Mouse (Mus musculus): ENCODE results near the gene Timp3.

The Timp3 gene

DNA sequence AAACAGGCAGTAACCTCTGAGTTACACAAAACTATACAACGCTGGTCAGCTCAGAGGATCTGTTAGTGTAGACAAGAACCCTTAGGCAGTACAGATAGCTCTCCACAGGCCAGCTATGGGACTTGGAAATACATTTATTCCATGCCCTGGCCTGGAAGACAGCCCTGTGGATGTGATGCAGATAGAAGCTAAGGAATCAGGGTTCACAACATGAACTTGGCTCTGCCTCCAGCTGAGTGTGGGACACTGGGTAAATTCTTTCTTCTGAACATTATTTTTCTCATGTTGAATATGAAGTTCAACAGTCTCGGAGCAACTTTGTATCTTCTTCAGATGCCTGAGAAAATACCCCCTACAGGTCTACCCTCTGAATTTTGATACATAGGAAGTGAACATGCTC lies 2.9 kb upstream of the Timp3 start:
- no peak for DNase-seq (ENCODE audit: low read depth)

DNA sequence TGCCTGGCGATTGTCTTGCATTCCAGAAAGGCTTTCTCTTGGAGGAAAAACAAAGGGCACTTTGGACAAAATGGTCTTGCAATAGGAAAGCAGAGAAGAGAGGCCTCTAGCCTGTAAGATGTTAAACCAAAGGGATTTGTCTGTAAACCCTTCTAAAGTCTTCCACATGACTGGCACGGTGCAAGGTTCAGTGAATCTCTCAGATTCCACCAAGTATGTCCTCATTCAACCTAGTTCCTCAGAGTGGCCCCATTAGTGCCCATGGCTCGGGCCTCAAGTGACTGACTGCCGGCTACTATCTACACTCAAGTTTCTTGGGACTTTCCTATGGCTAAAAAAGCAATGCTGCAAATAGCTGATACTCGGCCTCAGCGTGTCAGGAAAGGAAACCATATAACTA lies 1.8 kb upstream of the Timp3 start:
- DNase-seq (ENCODE audit: low read depth), result no peak

DNA sequence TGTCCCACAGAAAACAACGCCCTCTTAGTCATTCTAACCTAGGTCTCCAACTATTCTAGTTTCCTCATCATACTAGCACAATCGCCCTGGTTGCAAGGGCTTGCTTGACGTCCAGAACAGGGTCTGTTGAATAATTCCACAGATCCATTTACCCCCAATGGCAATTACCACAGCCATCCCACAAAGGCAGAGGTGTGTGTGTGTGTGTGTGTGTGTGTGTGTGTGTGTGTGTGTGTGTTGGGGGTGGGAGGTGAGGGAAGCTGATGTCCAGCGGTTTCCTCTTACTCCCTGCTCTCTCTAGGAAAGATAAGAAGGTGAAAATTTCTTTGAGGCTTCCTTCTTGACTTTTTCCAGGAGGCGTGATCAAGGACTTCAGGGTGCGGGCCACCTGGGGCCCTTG lies 377 bp upstream of the Timp3 start:
- no peak for DNase-seq (ENCODE audit: low read depth)

DNA sequence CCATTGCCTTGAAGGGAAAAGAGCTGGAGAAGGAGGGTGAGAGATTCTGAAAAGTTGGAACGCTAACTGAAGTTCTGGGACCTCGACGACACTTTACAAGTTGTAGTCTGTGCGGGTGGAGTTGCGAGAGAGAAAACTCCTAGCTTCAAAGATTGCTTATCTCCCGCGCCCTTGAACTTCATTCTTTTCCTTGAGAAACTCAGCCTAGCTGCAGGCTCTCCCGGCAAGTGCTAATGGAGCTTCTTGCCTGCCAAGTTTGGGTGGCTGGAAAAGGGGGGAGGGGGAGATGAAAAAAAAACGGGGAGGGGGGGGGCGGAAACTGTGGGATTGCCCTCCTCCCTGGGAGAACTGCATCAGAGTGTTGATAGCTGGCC lies 932 bp downstream of the Timp3 start:
- DNase-seq (ENCODE audit: low read depth), result no peak

DNA sequence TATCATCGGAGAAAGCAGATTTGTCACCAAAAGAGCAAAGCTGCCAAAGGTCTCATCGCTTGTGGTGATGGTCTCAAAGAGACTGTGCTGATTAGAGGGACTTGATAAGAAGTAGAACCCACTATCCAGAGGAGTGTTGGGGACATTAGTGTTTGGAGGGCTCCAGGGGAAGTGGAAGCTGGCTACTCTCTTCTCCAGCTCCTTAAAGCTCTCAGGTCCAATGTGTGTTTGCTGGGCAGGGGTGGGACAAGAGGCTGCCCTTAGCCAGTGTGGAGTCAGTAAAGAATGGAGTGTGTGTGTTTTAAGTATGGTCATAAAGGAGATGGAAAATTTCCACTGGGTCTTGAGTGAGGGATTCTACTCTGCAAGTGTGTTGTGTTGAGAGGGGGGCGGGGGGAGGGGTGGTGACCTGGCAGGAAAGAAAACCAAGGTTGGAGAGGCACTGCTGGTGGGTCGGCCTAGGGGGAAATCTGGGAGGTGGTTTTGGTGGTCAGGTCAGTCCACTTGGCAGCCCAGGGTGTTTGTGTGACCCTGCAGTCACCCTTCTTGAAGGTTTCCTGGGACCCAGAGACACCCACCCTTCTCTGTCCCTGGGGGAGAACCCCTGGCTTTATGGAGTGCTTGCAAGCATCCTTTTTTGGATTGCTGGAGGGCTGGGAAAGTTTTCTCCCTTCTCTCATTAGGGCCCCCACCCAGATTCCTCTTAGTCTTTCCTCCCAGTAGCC lies 1.6 kb downstream of the Timp3 start:
- DNase-seq (ENCODE audit: low read depth), result no peak

DNA sequence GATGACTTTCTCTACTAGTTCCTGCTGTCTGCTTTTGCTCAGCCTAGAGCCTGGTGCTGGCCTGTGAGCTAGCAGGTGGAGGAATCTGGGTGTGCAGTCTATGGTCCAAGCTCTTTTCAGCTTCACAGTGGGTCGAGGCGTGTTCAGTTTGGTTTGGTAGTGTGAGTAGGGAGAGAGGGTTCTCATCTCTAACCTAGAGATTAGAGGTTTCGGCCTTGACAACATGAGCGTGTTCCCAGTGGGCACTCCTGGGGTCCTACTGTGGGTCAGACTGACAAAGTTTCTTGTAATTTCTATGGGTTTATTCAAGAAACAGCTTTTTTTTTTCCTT lies 2.1 kb downstream of the Timp3 start:
- DNase-seq (ENCODE audit: low read depth), result no peak

DNA sequence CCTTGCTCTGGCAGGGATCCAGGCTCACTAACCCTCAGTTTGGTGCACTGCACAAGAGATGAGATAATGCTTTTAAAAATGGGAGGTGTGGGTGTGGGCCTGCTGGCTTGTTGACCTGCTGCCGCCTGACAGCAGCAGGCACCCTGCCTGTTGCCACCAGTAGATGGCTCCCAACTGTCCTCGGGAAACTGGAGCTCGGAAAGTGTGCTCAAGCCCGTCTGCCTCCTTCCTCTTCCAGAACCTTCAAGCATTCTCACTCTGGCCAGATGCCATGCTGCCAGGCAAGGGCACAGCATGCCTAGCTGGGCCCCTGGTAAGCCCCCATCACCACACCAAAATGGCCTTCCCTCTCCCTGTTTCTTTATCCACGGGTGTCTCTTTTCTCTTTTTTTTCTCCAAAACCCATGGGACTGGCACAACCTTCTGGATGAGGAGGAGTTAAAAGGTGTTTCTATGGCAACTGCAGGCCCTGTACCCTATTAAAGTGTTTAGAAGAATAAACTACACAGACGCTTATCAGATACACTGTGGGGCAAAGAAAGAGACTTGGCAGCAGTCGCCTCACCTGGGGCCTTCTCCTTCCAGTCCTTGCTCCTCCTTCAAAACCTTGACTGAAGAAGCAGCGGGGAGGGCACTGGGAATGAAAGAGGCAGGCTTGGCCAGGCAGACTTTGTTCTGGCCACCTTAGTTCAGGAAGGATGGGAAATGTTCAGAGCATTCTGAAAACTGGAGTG lies 2.8 kb downstream of the Timp3 start:
- no peak for DNase-seq (ENCODE audit: low read depth)

DNA sequence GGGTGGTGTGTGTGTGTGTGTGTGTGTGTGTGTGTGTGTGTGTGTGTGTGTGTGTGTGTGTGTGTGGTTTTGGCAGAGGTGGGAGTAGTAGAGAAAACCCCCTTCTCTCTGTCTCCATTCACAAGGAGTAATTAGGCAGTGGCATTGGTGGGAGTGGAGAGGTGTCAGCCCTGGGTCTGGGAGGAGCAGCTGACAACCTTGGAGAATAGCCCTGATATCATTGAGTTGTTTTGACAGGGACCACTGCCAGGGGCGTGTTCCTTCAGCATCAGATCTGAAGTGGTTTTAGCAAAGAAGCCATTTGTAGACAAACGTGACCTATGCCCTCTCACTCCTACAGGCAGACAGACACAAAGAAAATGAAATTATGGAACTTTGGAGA lies 3.3 kb downstream of the Timp3 start:
- no peak for DNase-seq (ENCODE audit: low read depth)

DNA sequence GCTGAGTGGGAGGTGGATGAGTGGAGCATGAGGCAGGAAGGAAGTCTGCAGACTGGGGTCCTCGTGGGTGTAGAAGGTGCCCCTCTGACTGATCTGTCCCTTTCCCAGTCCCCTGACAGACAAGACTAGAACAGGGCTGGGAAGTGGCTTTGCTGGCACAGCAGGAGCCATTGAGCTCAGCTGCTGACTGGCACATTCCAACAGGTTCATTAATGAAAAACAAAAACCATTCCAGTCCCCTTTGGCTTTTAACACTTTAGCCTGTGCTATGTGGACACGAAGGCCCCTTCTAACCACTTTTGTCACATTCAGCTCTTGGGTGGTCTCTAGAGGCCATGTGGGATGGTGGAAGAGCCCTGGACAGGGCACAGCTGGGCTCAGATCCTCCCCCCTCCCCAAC lies 4.4 kb downstream of the Timp3 start:
- no peak for DNase-seq (ENCODE audit: low read depth)

DNA sequence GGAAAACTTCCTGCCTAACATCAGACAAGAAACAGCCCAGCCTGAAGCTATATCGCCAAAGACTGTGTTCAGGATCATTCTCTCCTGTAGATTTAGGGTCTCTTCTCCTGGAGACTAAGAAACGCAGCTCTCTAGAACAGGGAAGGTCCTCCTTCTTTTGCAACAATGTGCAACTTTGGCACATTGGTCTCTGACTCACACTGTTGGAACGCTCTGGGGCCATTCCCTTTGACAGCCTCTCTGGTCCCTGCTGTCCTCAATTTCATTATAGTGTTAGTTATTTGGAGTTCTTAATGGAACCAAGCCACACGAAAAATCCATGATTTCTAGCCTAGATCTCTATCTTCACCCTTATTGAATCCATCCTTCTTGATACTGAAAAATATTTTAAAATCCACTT lies 7.1 kb downstream of the Timp3 start:
- DNase-seq (ENCODE audit: low read depth), result no peak

DNA sequence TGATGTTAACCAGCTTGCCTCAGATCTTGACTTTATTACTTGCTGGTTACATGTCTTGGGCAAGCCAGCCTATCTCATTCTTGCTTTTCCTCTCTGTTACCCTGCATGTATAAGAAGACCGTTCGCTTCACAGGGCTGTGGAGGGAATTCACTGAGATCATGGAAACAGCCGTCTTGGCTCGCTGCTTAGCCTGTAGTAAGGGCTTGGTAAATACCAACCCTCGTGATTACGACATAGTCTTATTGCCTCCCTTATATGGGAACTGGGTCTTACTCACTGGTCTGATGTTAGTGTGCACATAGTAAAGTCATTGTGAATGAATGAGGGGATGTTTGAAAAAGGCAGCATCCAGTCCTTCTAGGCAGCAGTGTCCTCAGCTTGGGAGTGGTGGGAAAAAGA lies 10.4 kb downstream of the Timp3 start:
- peak; percentile 88 for DNase-seq (ENCODE audit: low read depth)

DNA sequence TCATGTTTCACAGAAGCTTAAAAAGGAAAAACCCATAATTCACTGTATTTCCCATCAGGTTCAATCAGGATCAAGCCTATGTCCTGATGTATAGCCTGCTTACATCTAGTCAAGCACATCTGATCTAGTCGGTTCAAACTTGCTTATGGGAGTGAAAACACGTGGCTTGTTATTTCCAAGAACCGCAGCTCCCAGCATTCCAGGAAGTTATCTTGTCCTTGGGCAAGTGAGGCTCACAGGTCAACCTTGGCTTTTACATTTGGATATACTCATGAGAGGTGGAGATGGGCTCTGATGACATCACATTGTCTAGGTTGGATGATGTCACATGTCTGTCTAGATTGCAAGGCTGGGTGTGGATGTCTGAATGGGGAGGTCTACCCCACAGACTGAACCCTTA lies 12.8 kb downstream of the Timp3 start:
- no peak for DNase-seq (ENCODE audit: low read depth)

DNA sequence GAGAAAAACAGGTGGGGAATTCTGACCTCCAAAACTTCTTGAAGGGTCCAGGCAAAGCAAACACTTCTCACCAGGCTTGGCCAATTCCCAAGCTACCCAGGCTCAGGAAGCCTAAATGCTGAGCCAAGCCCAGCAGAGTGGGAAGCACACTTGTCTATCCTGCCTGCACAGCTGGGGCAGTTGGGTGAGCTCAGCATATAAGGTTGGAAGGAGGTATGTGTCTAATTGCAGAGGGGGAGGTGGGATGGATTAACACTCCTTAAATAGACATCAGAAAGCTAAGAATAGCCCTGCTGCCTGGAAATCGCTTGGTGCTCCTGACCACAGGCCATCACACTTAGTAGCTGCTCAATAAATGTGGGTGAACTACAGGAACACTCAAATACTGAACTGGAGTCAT lies 13.3 kb downstream of the Timp3 start:
- DNase-seq (ENCODE audit: low read depth), result no peak

DNA sequence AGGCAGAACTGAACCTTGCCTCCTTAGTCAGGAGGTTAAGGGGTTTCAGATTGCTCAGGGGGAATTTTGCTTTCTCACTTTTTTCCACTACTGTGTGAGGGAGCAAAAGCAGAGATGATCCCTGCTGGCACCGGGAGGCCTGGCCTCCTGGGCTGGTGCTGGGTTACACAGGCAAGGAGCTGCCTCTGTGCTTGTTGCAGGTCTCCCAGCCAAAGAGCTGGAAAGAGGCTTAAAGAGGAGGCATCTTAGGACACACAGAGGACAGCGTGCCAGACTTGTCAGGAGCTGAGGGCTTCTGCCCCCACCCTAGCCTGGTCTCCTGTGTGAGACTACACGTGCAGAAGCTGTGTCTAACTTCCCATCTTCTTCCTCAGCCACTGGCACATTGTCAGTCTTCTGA lies 15.3 kb downstream of the Timp3 start:
- no peak for DNase-seq (ENCODE audit: low read depth)

DNA sequence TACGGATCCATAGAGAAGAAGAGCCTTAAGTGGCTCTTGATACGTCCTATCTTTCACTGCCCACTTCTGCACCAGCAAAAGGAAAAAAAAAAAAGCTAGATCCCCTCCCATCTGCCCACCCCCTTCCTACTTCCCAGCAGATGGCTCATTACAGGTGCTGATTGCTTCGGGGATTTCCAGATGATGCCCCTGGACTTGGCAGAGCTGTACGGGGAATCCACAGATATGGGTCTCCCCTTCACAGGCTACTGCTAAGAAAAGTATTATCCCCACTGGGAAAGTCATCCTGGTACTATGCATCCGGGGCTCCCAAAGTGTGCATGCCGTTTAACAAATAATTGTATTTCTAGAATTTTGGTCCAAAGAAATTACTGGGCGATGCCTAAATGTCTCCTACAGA lies 17.5 kb downstream of the Timp3 start:
- no peak for DNase-seq (ENCODE audit: low read depth)

DNA sequence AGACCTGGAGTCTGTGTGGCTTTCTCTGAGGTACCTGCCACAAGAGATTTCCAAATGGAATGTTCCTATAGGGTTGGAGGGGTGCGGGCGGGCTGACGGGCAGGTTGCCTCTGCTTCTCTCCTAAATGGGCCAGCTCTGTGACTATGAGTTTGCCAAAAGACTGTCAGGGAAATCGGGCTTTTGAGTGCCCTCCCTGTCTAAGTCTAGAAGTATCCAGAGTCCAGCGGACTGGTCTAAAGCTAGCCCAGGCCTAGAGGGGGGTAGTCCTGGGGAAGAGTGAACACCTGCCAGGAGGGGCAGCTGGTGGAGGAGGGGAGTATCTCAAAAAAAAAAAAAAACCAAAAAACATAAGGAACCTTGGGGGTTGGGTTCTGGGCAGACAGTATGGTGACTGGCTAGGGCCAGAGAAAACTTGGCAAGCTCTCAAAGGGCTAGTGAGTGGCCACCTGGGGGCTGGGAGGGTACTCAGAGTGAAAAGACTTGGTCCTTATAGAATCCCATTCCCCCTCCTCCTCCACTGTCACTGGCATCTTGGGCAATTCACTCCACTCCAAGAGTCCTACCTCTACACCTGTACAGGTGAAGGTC lies 18.5 kb downstream of the Timp3 start:
- no peak for DNase-seq (ENCODE audit: low read depth)

DNA sequence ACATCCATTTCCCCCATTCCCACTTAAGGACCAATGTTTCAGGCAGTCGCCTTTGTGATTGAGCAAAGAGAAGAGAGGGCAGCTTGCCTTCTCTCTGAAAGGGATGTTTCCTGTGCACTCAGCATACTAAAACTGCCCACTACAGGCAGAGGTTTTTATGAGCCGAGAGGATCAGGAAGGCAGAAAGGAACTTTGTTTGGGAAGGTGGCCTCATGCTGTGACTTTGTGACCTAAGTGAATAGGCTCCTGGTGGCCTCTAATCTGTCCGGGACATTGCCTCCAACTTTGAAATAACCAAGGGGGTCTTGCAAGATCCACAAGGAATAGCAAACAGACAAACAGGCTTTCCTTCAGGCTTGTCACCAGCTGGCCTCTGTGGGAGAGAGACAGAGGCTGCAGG lies 19.4 kb downstream of the Timp3 start:
- no peak for DNase-seq (ENCODE audit: low read depth)

DNA sequence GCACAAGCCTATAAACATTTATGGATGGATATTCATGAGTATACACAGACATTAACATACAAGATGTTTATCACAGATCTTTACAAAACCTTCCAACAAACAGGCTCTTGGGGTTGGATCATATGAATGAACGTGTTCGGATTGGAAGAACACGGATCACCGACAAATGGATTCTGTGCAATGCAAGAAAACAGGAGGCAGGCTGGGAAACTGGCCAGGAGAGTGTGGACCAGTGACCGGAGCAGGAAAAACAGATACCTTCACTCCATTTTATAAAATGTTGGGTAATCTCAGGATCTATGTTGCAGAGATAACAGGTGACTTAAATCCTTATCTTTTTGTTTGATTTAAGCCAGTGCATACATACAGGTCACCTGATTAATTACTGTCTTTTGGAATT lies 20.0 kb downstream of the Timp3 start:
- no peak for DNase-seq (ENCODE audit: low read depth)

DNA sequence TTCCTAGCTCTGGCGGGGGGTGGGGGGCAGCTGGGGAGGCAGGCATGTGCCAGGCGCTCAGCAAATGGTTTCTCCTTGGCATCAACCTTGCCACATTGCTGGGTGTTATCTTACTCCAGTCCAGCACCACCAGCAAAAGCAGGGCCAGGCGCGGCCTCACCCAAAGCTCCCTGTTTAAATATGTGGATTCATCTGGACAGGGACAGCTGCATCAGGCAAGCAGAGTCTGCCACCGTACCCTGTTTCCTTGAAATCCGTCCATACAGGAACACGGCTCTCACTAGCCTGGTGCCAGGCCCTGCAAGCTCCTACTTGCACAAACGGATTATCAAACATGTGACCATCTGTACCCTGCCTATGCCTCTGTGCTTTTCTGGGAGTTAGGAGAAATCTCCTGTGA lies 21.0 kb downstream of the Timp3 start:
- DNase-seq (ENCODE audit: low read depth), result no peak

DNA sequence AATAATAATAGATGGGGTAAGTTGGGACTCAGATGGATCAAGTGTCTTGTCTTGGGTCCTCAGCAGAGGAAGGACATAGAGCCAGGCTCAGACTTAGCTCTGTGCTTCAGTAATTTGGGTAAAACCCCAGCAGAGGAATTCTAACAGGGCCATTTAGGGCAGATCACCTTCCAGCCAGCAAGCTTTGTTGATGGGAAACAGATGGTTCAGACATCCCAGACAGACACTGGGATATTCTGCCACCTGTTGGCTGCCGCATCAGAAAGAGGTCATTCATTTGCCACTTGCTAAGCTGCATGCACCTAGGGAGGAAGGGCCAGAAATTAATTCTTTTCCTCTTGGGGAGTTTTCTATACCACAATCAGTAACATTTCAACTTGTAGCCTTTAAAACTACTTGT lies 21.8 kb downstream of the Timp3 start:
- no peak for DNase-seq (ENCODE audit: low read depth)

DNA sequence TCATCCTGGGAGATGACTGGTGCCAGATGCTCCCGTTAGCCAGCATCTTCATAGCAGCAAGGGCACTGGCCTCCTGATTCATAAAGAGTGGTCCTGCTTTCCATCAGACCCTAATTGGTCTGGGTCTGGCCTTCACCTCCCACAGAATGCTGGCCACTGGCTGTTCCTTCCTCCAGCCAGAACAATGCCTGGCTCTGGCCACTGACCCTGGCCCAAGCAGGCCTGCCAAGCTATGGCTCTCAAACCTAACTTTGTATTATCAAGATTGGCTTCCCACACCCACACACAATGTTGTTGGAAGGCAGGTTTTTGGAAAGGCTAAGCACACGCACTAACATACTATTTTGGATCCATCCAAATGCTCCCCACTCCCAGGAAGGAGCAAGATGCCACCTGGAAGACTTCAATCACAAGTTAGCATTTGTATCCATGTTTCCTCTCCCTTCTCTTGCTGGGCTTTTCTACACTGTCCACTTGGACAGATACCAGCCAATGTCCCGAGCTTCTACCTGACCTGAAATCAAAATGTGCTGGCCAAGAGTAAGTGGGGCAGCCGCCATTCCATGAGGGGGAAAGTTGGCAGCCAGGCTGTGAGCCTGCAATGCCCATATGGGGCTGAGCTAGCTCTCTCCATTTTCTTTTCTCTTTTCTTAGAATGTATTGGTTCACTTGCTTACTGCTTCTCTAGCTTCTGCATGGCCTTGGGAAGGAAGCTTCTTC lies 23.3 kb downstream of the Timp3 start:
- DNase-seq (ENCODE audit: low read depth), result no peak

DNA sequence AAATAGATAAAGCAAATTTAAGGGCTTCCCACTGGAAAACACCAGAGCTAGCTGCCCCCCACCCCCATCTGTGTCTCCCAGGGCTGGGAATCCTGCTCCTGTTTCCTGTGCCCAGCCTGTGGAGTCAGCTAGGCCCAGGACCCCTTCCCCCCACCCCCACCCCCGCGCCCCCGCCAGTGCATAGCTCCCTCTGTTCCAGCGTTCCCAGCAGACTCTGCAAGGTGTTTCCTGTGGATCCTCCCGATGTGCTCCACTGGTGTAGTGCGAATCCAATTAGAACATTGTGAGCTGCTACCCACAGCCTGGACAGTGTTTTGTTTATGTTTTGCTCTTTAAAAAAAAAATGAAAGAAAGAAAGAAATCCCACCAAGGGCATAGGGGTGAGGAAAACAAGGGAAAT lies 25.1 kb downstream of the Timp3 start:
- no peak for DNase-seq (ENCODE audit: low read depth)

DNA sequence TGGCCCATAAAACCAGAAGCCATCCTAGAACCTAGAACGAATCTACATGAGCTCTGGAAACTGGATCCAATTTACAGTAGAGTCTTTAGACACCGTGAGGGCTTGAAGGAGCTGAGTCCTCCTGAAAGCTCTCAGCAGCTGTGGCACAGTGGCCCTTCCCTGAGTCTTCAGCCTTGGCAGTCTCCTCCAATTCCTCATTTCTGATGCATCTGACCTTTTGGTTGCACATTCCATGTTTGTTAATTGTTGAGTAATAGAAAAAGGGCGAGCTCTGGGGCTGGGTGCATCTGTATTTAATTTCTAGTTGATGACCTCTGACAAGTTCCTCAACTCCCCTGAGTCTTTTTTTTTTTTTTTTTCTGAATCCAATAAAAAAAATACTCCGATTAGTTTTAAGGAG lies 28.0 kb downstream of the Timp3 start:
- DNase-seq (ENCODE audit: low read depth), result peak; percentile 51
